Mouse (Mus musculus) retina, embryonic 14.5 days (tissue): ENCODE measurements around the gene Mettl17.
"Not testable (repeated sequence)": the region's sequence is repeated elsewhere in the genome, so short reads cannot be mapped to it uniquely, and the experiment has no call there.

ENCODE experiments used
- DNase-seq: peaks from one replicate; pipeline ENCODE4 v3.0.0-alpha.2; 2015; ENCODE audit warnings: low spot score

The Mettl17 gene

GRCm38 (mm10) chr14:51884598-51885331 is at the start of gene Mettl17:
Gene Mettl17 (plus strand): TSS chr14:51884842.
- peak; percentile 96 for DNase-seq

DNA sequence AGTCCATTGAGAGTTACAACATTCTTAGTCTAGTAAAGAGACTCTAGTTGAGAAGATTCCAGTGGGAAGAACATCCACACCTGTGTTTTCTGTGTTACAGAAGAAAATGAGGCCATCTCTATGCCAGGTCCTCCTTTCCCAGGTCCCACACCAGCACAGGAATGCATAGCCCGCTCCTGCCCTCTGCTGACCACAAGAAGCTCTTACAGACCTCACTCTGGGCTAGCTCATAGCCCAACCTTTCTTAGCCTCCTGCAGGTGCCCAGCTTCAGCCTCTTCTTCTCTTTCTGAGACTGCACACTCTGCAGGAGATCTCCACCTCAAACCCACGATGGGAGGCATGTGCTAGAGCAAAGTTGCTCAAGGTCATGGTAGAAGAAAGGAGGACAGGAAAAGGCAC is 46.2 kb upstream of the Mettl17 start:
- not testable (repeated sequence) for DNase-seq

- no peak for DNase-seq
These were observed 42.4 kb upstream of the Mettl17 start for GRCm38 (mm10) chr14:51842250-51842649.

DNA sequence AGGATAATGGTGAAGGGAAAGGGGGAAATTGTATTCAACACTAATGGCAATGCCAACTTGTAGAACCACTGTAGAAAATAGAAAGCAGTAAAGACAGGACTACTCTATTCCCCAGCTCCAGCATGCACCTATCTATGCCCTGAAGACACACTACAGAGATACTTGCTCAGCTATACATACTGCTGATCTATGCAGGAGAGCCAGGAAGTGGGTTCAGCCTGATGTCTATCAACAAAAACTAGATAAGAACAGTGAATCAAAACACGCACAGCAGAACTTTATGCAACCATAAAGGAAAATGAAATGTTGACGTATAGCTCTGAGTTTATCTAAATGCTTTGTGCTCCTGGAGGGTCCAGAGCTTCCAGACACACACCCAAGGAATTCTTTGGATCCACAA is 41.9 kb upstream of the Mettl17 start:
- no peak for DNase-seq

GRCm38 (mm10) chr14:51843882-51844281 is 40.8 kb upstream of the Mettl17 start:
- no peak for DNase-seq

DNA sequence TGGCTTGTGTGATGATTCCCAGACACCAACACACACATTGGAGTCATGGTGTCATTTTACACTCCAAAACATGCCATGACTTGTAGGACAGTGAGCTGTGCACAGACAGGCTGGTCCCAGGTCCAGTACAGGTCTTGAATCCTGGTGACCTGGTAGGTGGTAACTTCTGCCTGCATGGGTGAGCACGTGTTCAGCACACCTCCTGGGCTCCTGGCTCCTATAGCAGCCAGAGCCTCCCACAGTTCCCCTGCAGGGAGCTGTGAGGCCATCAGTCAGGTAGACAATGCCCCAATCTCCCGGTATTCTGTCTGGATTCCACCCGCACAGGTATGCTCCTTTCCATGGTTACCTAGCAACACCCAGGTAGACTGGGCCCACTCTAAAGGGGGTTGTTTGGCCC is 38.1 kb upstream of the Mettl17 start:
- DNase-seq, result no peak

DNA sequence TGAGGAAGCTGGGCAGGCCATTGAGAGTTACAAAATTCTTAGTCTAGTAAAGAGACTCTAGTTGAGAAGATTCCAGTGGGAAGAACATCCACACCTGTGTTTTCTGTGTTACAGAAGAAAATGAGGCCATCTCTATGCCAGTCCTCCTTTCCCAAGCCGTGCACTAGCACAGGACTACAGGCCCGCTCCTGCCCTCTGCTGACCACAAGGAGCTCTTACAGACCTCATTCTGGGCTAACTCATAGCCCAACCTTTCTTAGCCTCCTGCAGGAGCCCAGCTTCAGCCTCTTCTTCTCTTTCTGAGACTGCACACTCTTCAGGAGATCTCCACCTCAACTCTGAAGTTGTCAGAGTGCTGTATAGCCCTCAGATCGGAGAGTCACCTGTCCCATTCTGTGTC is 33.6 kb upstream of the Mettl17 start:
- DNase-seq, result not testable (repeated sequence)

DNA sequence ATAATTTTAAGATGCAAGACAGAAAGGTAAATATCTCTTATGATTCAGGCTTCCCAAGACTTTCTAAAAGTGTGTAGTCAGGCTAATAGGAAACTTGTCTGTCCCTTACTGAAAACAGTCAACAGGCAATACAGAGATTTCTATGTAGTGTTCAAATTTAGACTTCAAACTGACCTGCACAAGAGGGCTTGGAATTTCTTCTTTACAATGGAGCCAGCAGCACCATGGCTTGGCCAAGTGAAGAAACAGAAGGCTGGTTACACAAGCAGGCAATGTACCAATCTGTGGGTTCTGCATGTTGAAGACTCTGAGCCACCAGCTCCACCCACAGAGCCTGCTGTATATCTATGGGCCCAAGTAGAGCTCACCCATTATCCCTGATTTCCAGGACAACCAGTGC is 31.2 kb upstream of the Mettl17 start, which contains the start of gene Ear6:
Gene Ear6 (plus strand): TSS at position 301 of the 400 bp plus-strand sequence.
- peak; percentile 0 for DNase-seq

DNA sequence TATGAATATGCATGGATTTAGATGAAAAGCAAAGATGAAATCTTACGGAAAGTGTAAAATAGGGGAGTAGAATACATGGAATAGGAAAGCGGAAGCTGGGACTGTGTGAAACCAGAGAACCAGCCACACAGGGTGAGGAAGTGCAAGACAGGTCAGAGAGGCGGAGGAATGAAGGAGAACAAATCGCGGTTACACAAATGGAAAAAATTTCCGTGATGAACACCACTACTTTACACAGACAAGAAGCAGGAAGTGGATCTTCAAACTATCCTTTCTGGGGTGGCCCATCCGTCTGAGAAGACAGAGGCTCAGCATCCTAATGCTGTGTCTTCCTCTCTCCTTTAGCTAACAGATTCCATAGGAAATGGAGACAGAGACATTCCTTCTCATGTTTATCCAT is 29.4 kb upstream of the Mettl17 start:
- DNase-seq, result not testable (repeated sequence)

- peak; percentile 49 for DNase-seq
These were observed 21.0 kb upstream of the Mettl17 start for GRCm38 (mm10) chr14:51863603-51864002.

GRCm38 (mm10) chr14:51870756-51871155 is 13.9 kb upstream of the Mettl17 start:
- no peak for DNase-seq

DNA sequence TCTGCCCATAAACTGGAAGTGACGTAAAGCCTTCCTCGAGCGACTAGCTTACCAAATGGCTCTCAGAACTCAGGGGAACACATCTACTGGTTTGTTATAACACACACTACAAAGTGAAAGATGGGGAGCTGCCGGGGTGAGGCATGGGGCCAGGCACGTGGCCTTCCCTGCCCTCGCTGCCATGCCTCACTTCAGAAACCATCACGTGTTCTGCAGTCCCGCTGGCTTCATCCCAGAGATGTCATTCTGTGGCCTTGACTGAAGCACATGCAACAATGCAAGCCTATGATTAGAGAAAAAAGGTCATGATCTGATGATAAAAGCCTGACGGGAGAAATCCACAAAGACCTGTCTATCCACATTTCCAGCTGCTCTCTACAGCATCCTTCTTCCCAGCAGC is 12.9 kb upstream of the Mettl17 start:
- no peak for DNase-seq

- no peak for DNase-seq
These were observed 7.1 kb upstream of the Mettl17 start for GRCm38 (mm10) chr14:51877517-51877916.

GRCm38 (mm10) chr14:51883527-51884030 is 1.1 kb upstream of the Mettl17 start:
- DNase-seq, result peak; percentile 84

DNA sequence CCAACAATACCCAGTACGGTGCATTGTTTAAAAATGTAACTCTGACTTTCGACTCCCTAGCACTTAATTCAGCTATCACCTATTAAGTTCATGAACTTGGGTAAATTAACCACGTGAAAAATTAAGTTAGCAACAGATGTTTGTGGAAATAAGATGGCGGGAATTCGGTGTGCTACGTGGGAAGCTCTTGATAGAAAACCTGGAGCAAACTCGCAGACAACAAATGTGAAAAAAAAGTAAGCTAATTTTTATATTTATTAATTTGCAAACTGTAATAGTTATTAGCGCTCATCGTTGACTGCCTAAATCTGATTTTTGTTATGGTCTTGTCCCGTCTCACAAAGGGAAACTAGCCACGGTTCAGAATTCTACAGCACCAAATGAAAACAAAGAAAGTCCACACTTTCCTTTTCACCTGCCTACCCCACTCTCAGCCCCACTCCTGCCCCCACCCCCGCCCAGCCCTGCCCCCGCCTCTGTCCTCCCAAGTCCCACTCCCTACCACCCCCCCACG is 554 bp upstream of the Mettl17 start:
- DNase-seq, result peak; percentile 57

GRCm38 (mm10) chr14:51886051-51886450 is 1.4 kb downstream of the Mettl17 start:
- DNase-seq, result no peak

DNA sequence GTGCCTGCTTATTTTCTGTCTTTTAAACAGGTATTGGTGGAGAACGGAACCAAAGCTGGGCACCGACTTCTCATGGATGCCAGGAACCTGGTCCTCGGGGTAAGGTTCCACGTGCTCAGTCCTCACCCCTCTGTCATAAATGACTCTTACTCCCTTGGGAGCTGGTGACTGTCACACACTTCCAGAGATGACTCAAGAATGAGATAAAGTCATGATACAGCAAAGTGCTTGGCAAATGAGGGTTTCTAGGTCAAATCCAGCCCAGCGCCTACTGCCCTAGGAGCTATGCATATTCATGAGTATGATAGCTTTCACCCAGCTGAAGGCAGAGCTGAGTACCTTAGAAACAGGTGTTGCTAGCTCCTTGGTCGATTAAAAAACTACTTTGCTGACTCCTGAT is 5.2 kb downstream of the Mettl17 start:
- DNase-seq, result no peak

DNA sequence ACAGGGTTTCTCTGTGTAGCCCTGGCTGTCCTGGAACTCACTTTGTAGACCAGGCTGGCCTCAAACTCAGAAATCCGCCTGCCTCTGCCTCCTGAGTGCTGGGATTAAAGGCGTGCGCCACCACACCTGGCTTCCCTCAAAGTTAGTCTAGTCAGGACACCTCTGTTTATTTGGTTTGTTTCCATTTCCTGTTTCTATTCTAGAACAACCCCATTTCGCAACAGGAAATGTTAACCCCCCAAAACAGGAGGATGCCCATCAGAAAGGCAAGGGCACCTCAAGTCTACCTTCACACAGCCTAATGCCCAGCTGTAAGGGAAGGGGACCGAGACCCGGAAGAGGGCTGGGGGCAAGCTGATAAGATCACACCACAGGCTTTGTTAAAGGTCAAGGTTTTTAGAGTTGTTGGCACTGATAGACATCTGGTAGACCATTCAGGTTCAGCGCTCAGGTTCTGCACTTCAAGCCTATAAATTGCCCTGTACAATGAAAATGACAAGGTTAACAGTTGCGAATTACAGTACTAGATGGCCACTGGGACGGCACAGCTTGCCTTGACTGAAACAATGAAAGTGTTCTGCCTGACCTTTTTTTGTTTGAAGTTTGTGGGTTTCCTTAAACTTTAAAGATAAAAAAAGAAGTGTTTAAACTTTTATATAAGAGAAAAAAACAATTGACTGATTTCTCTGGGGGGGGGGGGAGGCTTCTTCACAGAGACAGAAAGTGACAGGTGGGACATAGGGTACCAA is 7.7 kb downstream of the Mettl17 start, which contains the start of gene Slc39a2:
Gene Slc39a2 (plus strand): TSS at position 699 of the 749 bp plus-strand sequence.
- DNase-seq, result no peak

DNA sequence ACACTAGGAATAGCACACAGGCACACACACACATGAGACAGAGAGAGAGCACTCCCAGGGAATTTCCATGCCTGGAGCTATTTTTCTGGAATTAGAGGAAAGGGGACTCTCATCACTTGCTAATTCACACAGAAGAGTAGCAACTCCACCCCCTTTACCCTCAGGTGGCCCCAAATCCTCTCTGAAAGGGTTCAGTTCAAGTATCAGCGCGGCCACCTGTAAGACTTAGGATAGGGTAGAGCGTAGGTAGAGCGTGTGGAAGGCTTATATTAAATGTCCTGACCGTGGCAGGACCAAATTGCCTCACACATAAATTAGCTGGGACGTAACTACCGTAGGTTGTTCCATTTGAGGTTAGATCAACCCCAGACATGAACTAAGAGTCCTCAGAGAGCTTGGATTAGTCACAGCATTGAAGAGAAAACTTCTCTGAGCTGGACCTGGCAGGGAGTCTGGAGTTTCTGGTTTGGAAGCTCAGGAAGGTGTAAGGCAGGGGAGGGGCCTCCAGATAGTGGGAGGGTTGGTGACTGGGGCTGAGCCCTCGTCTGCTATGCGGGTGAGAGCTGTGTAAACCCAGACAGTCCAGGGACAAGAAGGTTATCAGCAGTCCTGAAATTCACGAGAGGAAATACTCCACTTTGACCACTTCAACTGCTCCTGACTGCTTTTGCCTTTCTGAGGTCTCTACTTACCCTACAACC is 8.6 kb downstream of the Mettl17 start:
- no peak for DNase-seq

DNA sequence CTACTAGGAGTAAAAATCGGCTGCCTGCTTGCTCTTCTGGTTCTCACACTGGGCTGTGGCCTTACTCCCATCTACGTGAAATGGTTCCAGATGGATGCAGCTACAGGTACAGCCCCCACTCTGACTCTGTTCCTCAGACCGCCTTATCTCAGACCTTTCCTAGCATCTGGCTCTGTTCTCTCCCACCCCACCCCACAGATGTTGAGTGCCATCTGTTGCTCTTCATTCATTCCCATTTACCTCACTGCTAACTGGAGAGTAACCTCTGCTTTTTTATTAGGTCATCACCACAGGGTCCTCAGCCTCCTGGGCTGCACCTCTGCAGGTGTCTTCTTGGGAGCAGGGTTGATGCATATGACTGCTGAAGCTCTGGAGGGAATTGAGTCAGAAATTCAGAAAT is 9.2 kb downstream of the Mettl17 start:
- no peak for DNase-seq

- no peak for DNase-seq
These were observed 10.4 kb downstream of the Mettl17 start for GRCm38 (mm10) chr14:51895071-51895470.

GRCm38 (mm10) chr14:51896019-51896418 is 11.4 kb downstream of the Mettl17 start:
- DNase-seq, result no peak
